ENCODE assay signal across 13 mouse cellular contexts in genomic region chr15:25817191-25817590, GRCm38 (mm10).
"Had no signal": no experiment of that assay in that cellular context is flagged by ENCODE, and none has a peak within 500 bp of the region (broad histone marks: within the 10 kb centered on the region; RNA-seq: fewer than 3 reads in every experiment).

No protein-coding gene starts in this region.

- H3K27ac ChIP-seq: kidney, postnatal 0 days; layer of hippocampus, adult 2 months; limb, embryonic 13.5 days; liver, embryonic 14.5 days; midbrain, embryonic 12.5 days; neural tube, embryonic 15.5 days; stomach, postnatal 0 days had no signal

- H3K4me3 ChIP-seq: layer of hippocampus, adult 2 months; limb, embryonic 13.5 days; midbrain, embryonic 12.5 days; neural tube, embryonic 15.5 days had no signal

- DNase-seq: kidney, adult 8-10 months; kidney, postnatal 36 days; left cerebral cortex, postnatal 4 days; lung, adult 18-20 months; right cerebral cortex, postnatal 4 days; thymus, postnatal 25 days had no signal

- H3K27me3 ChIP-seq: limb, embryonic 13.5 days; midbrain, embryonic 12.5 days; neural tube, embryonic 15.5 days had no signal

- H3K4me1 ChIP-seq: limb, embryonic 13.5 days; midbrain, embryonic 12.5 days; neural tube, embryonic 15.5 days had no signal
